Mouse (Mus musculus): ENCODE measurements around the gene Olfr816. TPM values are rescaled to one million over a fixed set of nuclear protein-coding genes. Genes with fewer than 3 reads are reported as not detected.
"Not testable (repeated sequence)": the region's sequence is repeated elsewhere in the genome, so short reads cannot be mapped to it uniquely, and the experiment has no call there.

Gene Olfr816
- not detected for total RNA-seq (2021)

DNA sequence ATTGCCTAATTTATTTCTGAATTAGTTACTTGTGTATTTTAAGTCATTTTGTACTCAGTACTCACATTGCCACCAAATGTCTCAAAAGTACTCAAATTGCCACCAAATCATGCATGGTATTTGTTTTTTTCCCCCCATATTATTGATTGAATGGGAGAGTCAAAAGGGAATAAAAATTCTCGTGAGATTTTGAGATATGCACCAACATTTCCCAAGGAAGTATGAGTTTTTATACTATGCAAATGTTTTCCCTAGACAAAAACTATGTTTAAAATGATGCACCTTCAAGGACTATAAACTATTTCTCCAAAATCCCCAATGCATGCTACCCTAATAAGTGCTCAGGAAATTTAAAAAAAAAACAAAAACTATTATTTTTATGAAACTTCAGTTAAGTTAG, at the start of gene Olfr816:
TSS of gene Olfr816 (minus strand) at position 101 of the 400 bp plus-strand sequence.
- no peak for DNase-seq (ENCODE audit: low spot score in 2 of 2)
- intact Hi-C loops (cut with DNase I): no loop called here

DNA sequence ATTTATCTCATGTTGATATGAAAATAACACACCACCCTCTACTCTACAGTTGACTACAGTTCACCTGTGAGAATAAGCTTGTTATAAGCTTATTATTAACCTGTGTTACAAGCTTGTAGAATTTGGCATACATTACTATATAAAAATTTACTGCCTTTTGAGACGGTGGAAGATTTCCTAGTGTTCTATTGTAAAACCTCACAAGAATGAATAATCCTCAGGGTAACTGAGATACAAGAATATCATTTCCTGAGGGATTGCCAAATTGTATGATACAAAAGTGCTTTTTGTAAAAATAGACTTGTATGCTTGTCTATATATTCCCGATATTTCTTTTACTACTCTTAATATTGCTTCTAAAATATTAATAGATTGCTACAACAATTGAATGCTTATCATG, 33.6 kb upstream of the Olfr816 start, which contains the start of gene Olfr818:
TSS of gene Olfr818 (minus strand) at position 101 of the 400 bp plus-strand sequence.
- intact Hi-C loops (cut with DNase I): no loop called here
- no peak for DNase-seq (ENCODE audit: low spot score in 2 of 2)

DNA sequence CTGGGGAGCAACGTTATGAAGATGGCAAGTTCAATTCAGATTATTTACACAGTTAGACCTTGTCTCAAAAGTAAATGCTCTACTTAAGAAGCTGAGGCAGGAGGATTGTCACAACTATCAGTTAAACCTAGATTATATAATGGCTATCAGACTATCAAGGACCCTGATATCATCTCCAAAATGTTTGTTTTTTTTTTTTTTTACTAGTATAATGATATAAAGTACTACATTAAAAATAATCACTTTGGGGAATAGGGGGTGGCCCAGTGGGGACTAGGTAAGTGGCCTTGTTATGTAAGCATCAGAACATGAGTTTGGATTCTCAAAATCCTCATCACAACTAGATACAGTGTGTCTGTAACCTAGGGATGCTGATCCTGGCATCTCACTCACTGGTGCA, 9.6 kb downstream of the Olfr816 start, which contains the start of gene Olfr815:
TSS of gene Olfr815 (minus strand) at position 101 of the 400 bp plus-strand sequence.
- DNase-seq (ENCODE audit: low spot score in 2 of 2); intact Hi-C loops (cut with DNase I): not testable (repeated sequence)

DNA sequence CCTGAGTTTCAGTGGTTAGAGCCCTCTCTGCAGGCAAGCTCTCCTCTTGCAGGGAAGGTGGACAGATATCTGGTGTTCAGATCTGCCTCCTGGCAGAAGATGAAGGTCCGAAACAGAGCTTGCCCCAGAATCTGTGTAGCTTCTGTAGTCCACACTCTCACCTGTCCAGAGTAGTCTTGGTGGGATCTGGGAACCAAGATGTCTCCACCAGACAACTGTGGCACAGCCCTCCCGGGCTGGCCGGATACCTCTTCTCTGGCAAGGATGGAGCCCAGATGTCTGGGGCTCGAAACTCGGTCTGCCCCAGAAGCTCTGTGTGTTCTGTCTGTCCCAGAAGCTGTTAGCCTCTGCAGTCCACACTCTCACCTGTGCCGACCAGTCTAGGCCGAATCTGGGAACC, 29.5 kb downstream of the Olfr816 start:
- intact Hi-C loops (cut with DNase I): no loop called here
- no peak for DNase-seq (ENCODE audit: low spot score in 2 of 2)

DNA sequence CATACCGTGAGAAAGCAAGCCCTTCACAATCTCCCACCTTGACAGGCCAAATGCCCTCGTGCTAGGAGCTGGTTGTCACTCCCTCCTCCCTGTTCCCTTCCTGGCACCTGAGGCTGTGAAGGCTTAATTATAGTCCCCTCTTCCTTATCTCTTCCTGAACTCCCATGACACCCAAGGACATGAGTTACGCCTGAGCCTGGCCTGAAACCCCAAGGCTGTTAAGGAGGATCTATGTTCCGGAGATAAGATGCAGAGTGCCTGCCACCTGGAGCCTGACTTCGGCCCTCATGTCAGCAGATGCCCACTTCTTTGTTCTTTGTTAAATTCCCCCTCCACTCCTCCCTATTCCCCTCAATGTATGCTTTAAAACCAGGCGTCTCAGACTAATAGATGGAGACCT, 29.9 kb downstream of the Olfr816 start:
- DNase-seq (ENCODE audit: low spot score in 2 of 2); intact Hi-C loops (cut with DNase I): not testable (repeated sequence)

DNA sequence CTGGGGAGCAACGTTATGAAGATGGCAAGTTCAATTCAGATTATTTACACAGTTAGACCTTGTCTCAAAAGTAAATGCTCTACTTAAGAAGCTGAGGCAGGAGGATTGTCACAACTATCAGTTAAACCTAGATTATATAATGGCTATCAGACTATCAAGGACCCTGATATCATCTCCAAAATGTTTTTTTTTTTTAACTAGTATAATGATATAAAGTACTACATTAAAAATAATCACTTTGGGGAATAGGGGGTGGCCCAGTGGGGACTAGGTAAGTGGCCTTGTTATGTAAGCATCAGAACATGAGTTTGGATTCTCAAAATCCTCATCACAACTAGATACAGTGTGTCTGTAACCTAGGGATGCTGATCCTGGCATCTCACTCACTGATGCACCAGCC, 35.6 kb downstream of the Olfr816 start, which contains the start of gene Olfr814:
TSS of gene Olfr814 (minus strand) at position 101 of the 400 bp plus-strand sequence.
- intact Hi-C loops (cut with DNase I); DNase-seq (ENCODE audit: low spot score in 2 of 2): not testable (repeated sequence)

Other genes starting within 250 kb of the Olfr816 start
- gene Olfr801, start 241.7 kb downstream of the Olfr816 start, total RNA-seq (2021): not detected
- gene Olfr802, start 227.4 kb downstream of the Olfr816 start, total RNA-seq (2021): under 1 TPM; 0.07 to 0.15 TPM
- not detected for gene Olfr803, start 221.3 kb downstream of the Olfr816 start, total RNA-seq (2021)
- gene Olfr804, start 212.4 kb downstream of the Olfr816 start, total RNA-seq (2021): not detected
- gene Olfr805, start 186.2 kb downstream of the Olfr816 start, total RNA-seq (2021): not detected
- not detected for gene Olfr806, start 173.7 kb downstream of the Olfr816 start, total RNA-seq (2021)
- gene Olfr807, start 157.8 kb downstream of the Olfr816 start, total RNA-seq (2021): not detected
- not detected for gene Olfr808, start 150.1 kb downstream of the Olfr816 start, total RNA-seq (2021)
- gene Olfr809, start 141.0 kb downstream of the Olfr816 start, total RNA-seq (2021): not detected
- gene Olfr810, start 120.7 kb downstream of the Olfr816 start, total RNA-seq (2021): not detected
- not detected for gene Olfr811, start 111.2 kb downstream of the Olfr816 start, total RNA-seq (2021)
- gene Olfr812, start 69.5 kb downstream of the Olfr816 start, total RNA-seq (2021): not detected
- not detected for gene Olfr813, start 60.2 kb downstream of the Olfr816 start, total RNA-seq (2021)
- gene Olfr814, start 35.7 kb downstream of the Olfr816 start, total RNA-seq (2021): not detected
- not detected for gene Olfr815, start 9.7 kb downstream of the Olfr816 start, total RNA-seq (2021)
- gene Olfr818, start 33.5 kb upstream of the Olfr816 start, total RNA-seq (2021): not detected
- gene Olfr819, start 51.7 kb upstream of the Olfr816 start, total RNA-seq (2021): not detected
- gene Olfr247, start 60.5 kb upstream of the Olfr816 start, total RNA-seq (2021): not detected
- not detected for gene Gm10310, start 69.5 kb upstream of the Olfr816 start, total RNA-seq (2021)
- gene Olfr820, start 97.0 kb upstream of the Olfr816 start, total RNA-seq (2021): not detected
- not detected for gene Olfr821, start 114.8 kb upstream of the Olfr816 start, total RNA-seq (2021)
- gene Olfr822, start 155.6 kb upstream of the Olfr816 start, total RNA-seq (2021): not detected
- not detected for gene Olfr823, start 199.8 kb upstream of the Olfr816 start, total RNA-seq (2021)
- not detected for gene Olfr824, start 214.4 kb upstream of the Olfr816 start, total RNA-seq (2021)